Mouse (Mus musculus): Measurements from ENCODE around the gene Ehmt2. TPM values are rescaled to one million over a fixed set of nuclear protein-coding genes. Genes with fewer than 3 reads are reported as not detected.

The Ehmt2 gene
- polyA plus RNA-seq, 1 experiment from 2014 or later, result 97.9 TPM

GRCm38 (mm10) chr17:34874321-34874720 is 23.9 kb upstream of the Ehmt2 start:
- Histone ChIP-seq H3K9me3 (replicated peaks) (no peaks in the 10 kb centered on the region), H3K4me3 (no peak overlapping the region), H3K27ac (no peak overlapping the region), H3K36me3 (ENCODE audit: poor library complexity, severe bottlenecking) (no peaks in the 10 kb centered on the region), H3K4me1 (no peaks in the 10 kb centered on the region), H3K9ac (no peak overlapping the region), H3K27me3 (no peaks in the 10 kb centered on the region), H3K4me2 (no peak overlapping the region)
- no peak for ATAC-seq
- WGBS, result 92% methylated on average over 6 of the region's 6 CpGs

- Histone ChIP-seq H3K36me3 (ENCODE audit: poor library complexity, severe bottlenecking) (no peaks in the 10 kb centered on the region), H3K9me3 (replicated peaks) (no peaks in the 10 kb centered on the region), H3K27me3 (peaks cover 10% of the 10 kb centered on the region; the same call in 1 of the 2 replicates), H3K9ac (no peak within 1 kb of the TSS), H3K27ac (no peak within 1 kb of the TSS), H3K4me3 (no peak within 1 kb of the TSS), H3K4me1 (no peaks in the 10 kb centered on the region), H3K4me2 (no peak within 1 kb of the TSS)
- whole genome bisulfite sequencing, result 65% methylated on average over 11 of the region's 11 CpGs
- no peak for ATAC-seq
Observed at GRCm38 (mm10) chr17:34879336-34879879, 18.9 kb upstream of the Ehmt2 start, which contains the start of gene Zbtb12. Gene Zbtb12, plus strand, starts transcription at chr17:34879483.

GRCm38 (mm10) chr17:34881166-34881565 is 17.1 kb upstream of the Ehmt2 start:
- Histone ChIP-seq H3K36me3 (ENCODE audit: poor library complexity, severe bottlenecking) (no peaks in the 10 kb centered on the region), H3K27me3 (peaks cover 10% of the 10 kb centered on the region; the same call in 1 of the 2 replicates), H3K4me2 (no peak overlapping the region), H3K9ac (no peak overlapping the region), H3K27ac (no peak overlapping the region), H3K9me3 (replicated peaks) (no peaks in the 10 kb centered on the region), H3K4me1 (no peaks in the 10 kb centered on the region), H3K4me3 (no peak overlapping the region)
- no peak for ATAC-seq

- Histone ChIP-seq H3K9me3 (replicated peaks) (no peaks in the 10 kb centered on the region), H3K4me2 (no peak within 1 kb of the TSS), H3K4me3 (no peak within 1 kb of the TSS), H3K4me1 (no peaks in the 10 kb centered on the region), H3K27me3 (peaks cover 10% of the 10 kb centered on the region; the same call in 1 of the 2 replicates), H3K27ac (no peak within 1 kb of the TSS), H3K36me3 (ENCODE audit: poor library complexity, severe bottlenecking) (no peaks in the 10 kb centered on the region), H3K9ac (no peak within 1 kb of the TSS)
- 9% methylated on average over 15 of the region's 15 CpGs for WGBS
- no peak for ATAC-seq
Observed at GRCm38 (mm10) chr17:34881683-34882310, 16.5 kb upstream of the Ehmt2 start, which contains the start of gene Gm20547. Gene Gm20547, minus strand, starts transcription at chr17:34882042.

GRCm38 (mm10) chr17:34883332-34883731 is 14.9 kb upstream of the Ehmt2 start:
- WGBS, result 65% methylated on average over 3 of the region's 3 CpGs
- no peak overlapping the region for H3K4me3 ChIP-seq
- no peaks in the 10 kb centered on the region for H3K4me1 ChIP-seq
- peaks cover 10% of the 10 kb centered on the region; the same call in 1 of the 2 replicates for H3K27me3 ChIP-seq
- no peak overlapping the region for H3K4me2 ChIP-seq
- H3K27ac ChIP-seq, result no peak overlapping the region
- no peaks in the 10 kb centered on the region for H3K9me3 ChIP-seq (replicated peaks)
- no peaks in the 10 kb centered on the region for H3K36me3 ChIP-seq (ENCODE audit: poor library complexity, severe bottlenecking)
- no peak overlapping the region for H3K9ac ChIP-seq
- no peak for ATAC-seq

- Histone ChIP-seq H3K27ac (no peak overlapping the region), H3K4me2 (no peak overlapping the region), H3K9me3 (replicated peaks) (no peaks in the 10 kb centered on the region), H3K4me3 (no peak overlapping the region), H3K27me3 (peaks cover 10% of the 10 kb centered on the region; the same call in 1 of the 2 replicates), H3K36me3 (ENCODE audit: poor library complexity, severe bottlenecking) (no peaks in the 10 kb centered on the region), H3K9ac (no peak overlapping the region), H3K4me1 (no peaks in the 10 kb centered on the region)
- ATAC-seq, result no peak
- 87% methylated on average over 6 of the region's 6 CpGs for WGBS
Observed at GRCm38 (mm10) chr17:34884704-34885103, 13.6 kb upstream of the Ehmt2 start.

- Histone ChIP-seq H3K4me1 (no peaks in the 10 kb centered on the region), H3K4me2 (no peak overlapping the region), H3K27ac (no peak overlapping the region), H3K27me3 (peaks cover 10% of the 10 kb centered on the region; the same call in 1 of the 2 replicates), H3K4me3 (no peak overlapping the region), H3K9ac (no peak overlapping the region), H3K9me3 (replicated peaks) (no peaks in the 10 kb centered on the region), H3K36me3 (ENCODE audit: poor library complexity, severe bottlenecking) (no peaks in the 10 kb centered on the region)
- ATAC-seq, result no peak
- WGBS, result 89% methylated on average over 3 of the region's 3 CpGs
Observed at GRCm38 (mm10) chr17:34885615-34886014, 12.7 kb upstream of the Ehmt2 start.

- Histone ChIP-seq H3K27ac (no peak overlapping the region), H3K36me3 (ENCODE audit: poor library complexity, severe bottlenecking) (no peaks in the 10 kb centered on the region), H3K4me2 (no peak overlapping the region), H3K9me3 (replicated peaks) (no peaks in the 10 kb centered on the region), H3K27me3 (no peaks in the 10 kb centered on the region), H3K4me3 (no peak overlapping the region), H3K9ac (no peak overlapping the region), H3K4me1 (no peaks in the 10 kb centered on the region)
- 87% methylated on average over 5 of the region's 5 CpGs for WGBS
- ATAC-seq, result no peak
Observed at GRCm38 (mm10) chr17:34887942-34888341, 10.3 kb upstream of the Ehmt2 start.

GRCm38 (mm10) chr17:34890074-34890743 is 8.1 kb upstream of the Ehmt2 start:
- Histone ChIP-seq H3K27me3 (no peaks in the 10 kb centered on the region), H3K9ac (no peak overlapping the region), H3K27ac (no peak overlapping the region), H3K4me1 (peaks cover 10% of the 10 kb centered on the region), H3K4me3 (no peak overlapping the region), H3K36me3 (ENCODE audit: poor library complexity, severe bottlenecking) (no peaks in the 10 kb centered on the region), H3K9me3 (replicated peaks) (no peaks in the 10 kb centered on the region), H3K4me2 (no peak overlapping the region)
- WGBS, result 87% methylated on average over 12 of the region's 12 CpGs
- no peak for ATAC-seq

GRCm38 (mm10) chr17:34891377-34891776 is 6.9 kb upstream of the Ehmt2 start:
- no peaks in the 10 kb centered on the region for H3K27me3 ChIP-seq
- H3K4me1 ChIP-seq, result peaks cover 21% of the 10 kb centered on the region
- no peak overlapping the region for H3K4me2 ChIP-seq
- WGBS, result 96% methylated on average over 2 of the region's 2 CpGs
- no peak overlapping the region for H3K9ac ChIP-seq
- H3K27ac ChIP-seq, result no peak overlapping the region
- H3K4me3 ChIP-seq, result no peak overlapping the region
- peaks cover 10% of the 10 kb centered on the region for H3K36me3 ChIP-seq (ENCODE audit: poor library complexity, severe bottlenecking)
- no peak for ATAC-seq
- H3K9me3 ChIP-seq (replicated peaks), result no peaks in the 10 kb centered on the region

GRCm38 (mm10) chr17:34893072-34893824 is 5.0 kb upstream of the Ehmt2 start:
- 69% methylated on average over 12 of the region's 12 CpGs for WGBS
- peaks cover 37% of the 10 kb centered on the region for H3K4me1 ChIP-seq
- no peak for ATAC-seq
- peaks cover 12% of the 10 kb centered on the region for H3K36me3 ChIP-seq (ENCODE audit: poor library complexity, severe bottlenecking)
- peak overlapping the region; percentile 91 for H3K27ac ChIP-seq
- H3K9ac ChIP-seq, result peak overlapping the region; percentile 70; the same call in 1 of the 2 replicates
- H3K27me3 ChIP-seq, result no peaks in the 10 kb centered on the region
- peak overlapping the region; percentile 82 for H3K4me2 ChIP-seq
- H3K9me3 ChIP-seq (replicated peaks), result no peaks in the 10 kb centered on the region
- peak overlapping the region; percentile 79 for H3K4me3 ChIP-seq

Measured in forebrain, embryonic 13.5 days (tissue).